ENCODE assay signal across 24 mouse cellular contexts in genomic region chr19:15736200-15736599, GRCm38 (mm10).
DNase-seq lines count a peak whose midpoint lies in the region; ATAC-seq and TF ChIP-seq lines count a peak whose summit lies in the region.
"Had no signal": no experiment of that assay in that cellular context is flagged by ENCODE, and none has a peak within 500 bp of the region (broad histone marks: within the 10 kb centered on the region; RNA-seq: fewer than 3 reads in every experiment).

No protein-coding gene starts in this region.

- H3K9me3 ChIP-seq in midbrain, embryonic 11.5 days (ENCODE audit: control insufficient read depth, low read length): no peaks in the 10 kb centered on the region
- H3K9me3 ChIP-seq in midbrain, embryonic 15.5 days: no peaks in the 10 kb centered on the region
- H3K9me3 ChIP-seq in CH12.LX (replicated peaks; ENCODE audit: low read length) (no peaks in the 10 kb centered on the region), ES-E14 (ENCODE audit: control insufficient read depth, insufficient read depth, low read depth, low read length) (no peaks in the 10 kb centered on the region), MEL (replicated peaks; ENCODE audit: insufficient read depth, low read length) (no peaks in the 10 kb centered on the region)
- H3K9me3 ChIP-seq: G1E had no signal

- in situ Hi-C loops in CH12.LX (cut with MboI; ENCODE audit: low pct_ligation_motif_present, low pct_unique_long_range_greater_than_20kb, low sequenced_read_pairs) (no loop called here), ES-E14 (cut with MboI; ENCODE audit: low sequenced_read_pairs in 2 of 2, unreplicated experiment in 2 of 2) (no loop called here)

- no peak overlapping the region for H3K4me2 ChIP-seq in midbrain, embryonic 11.5 days
- H3K4me2 ChIP-seq in midbrain, embryonic 15.5 days: no peak overlapping the region
- H3K4me2 ChIP-seq in CH12.LX (ENCODE audit: insufficient read depth, low read depth, poor library complexity, severe bottlenecking): no peak overlapping the region

- DNase-seq in midbrain, embryonic 11.5 days (ENCODE audit: low spot score, missing footprints): peak; percentile 37
- DNase-seq in CH12.LX (ENCODE audit: extremely low read depth) (no peak), ES-E14 (ENCODE audit: low read depth, low spot score) (no peak), MEL (ENCODE audit: low read depth, low spot score) (no peak)
- no peak for DNase-seq in testis, postnatal 14 days (ENCODE audit: low spot score)
- DNase-seq in gastrocnemius, postnatal 10 days: no peak
- DNase-seq in thymus, postnatal 4 days: no peak
- DNase-seq: adrenal gland, adult 2 months; adrenal gland, adult 8-10 months; adrenal gland, postnatal 10 days; adrenal gland, postnatal 14 days; adrenal gland, postnatal 25 days; adrenal gland, postnatal 36 days; B cell, adult 2 months; cerebellum, adult 11 months; cerebellum, adult 11-12 months; cerebellum, adult 18-20 months; cerebellum, adult 2 months; cerebellum, adult 8-10 months had no signal

- TF ChIP-seq CTCF in CH12.LX (conservative IDR thresholded peaks at IDR 0.05 in 1 of 2, IDR thresholded peaks at IDR 0.05 in 1 of 2; ENCODE audit: low read depth in 2 of 2, low read length in 2 of 2) (no peak), MEL (IDR thresholded peaks at IDR 0.05 in 2 of 3, conservative IDR thresholded peaks at IDR 0.05 in 1 of 3; ENCODE audit: control insufficient read depth in 1 of 3, insufficient read depth in 1 of 3, low read depth in 2 of 3, low read length in 3 of 3, poor library complexity in 1 of 3, severe bottlenecking in 1 of 3) (no peak)

- H3K4me3 ChIP-seq in midbrain, embryonic 11.5 days (ENCODE audit: low read depth, low read length): no peak overlapping the region
- H3K4me3 ChIP-seq in midbrain, embryonic 15.5 days: no peak overlapping the region
- H3K4me3 ChIP-seq in CH12.LX (replicated peaks in 1 of 3; ENCODE audit: low read depth in 2 of 3, low read length in 2 of 3, poor library complexity in 1 of 3) (no peak overlapping the region), ES-E14 (ENCODE audit: insufficient read depth in 1 of 2, low read depth in 1 of 2, low read length in 2 of 2, poor library complexity in 1 of 2, severe bottlenecking in 1 of 2) (no peak overlapping the region), MEL (ENCODE audit: control insufficient read depth in 1 of 2, insufficient read depth in 1 of 2, low read depth in 2 of 2, low read length in 2 of 2) (no peak overlapping the region)

- 76% methylated on average over 2 of the region's 2 CpGs for WGBS in midbrain, embryonic 11.5 days
- 80% methylated on average over 2 of the region's 2 CpGs for WGBS in midbrain, embryonic 15.5 days

- TF ChIP-seq POLR2A in CH12.LX (IDR thresholded peaks at IDR 0.05; ENCODE audit: low read depth, low read length): no peak
- no peak for TF ChIP-seq POLR2A in MEL (IDR thresholded peaks at IDR 0.05; ENCODE audit: control insufficient read depth in 1 of 2, insufficient read depth in 1 of 2, low read depth in 1 of 2, low read length in 2 of 2, poor library complexity in 1 of 2)

- H3K79me2 ChIP-seq in CH12.LX (replicated peaks; ENCODE audit: control insufficient read depth, extremely low read depth, insufficient read depth, poor library complexity, severe bottlenecking): no peaks in the 10 kb centered on the region
- no peaks in the 10 kb centered on the region for H3K79me2 ChIP-seq in MEL (ENCODE audit: control insufficient read depth, insufficient read depth, low read length, poor library complexity)

- no peak overlapping the region for H3K9ac ChIP-seq in midbrain, embryonic 11.5 days (ENCODE audit: low read length)
- no peak overlapping the region for H3K9ac ChIP-seq in midbrain, embryonic 15.5 days
- H3K9ac ChIP-seq in CH12.LX (ENCODE audit: insufficient read depth, low read depth): no peak overlapping the region
- no peak overlapping the region for H3K9ac ChIP-seq in ES-E14 (ENCODE audit: insufficient read depth, low read depth, low read length, poor library complexity, severe bottlenecking)
- no peak overlapping the region for H3K9ac ChIP-seq in MEL (ENCODE audit: control insufficient read depth, low read depth, low read length, poor library complexity, severe bottlenecking)

- H3K27me3 ChIP-seq in midbrain, embryonic 11.5 days (ENCODE audit: control insufficient read depth, insufficient read depth, low read length): no peaks in the 10 kb centered on the region
- no peaks in the 10 kb centered on the region for H3K27me3 ChIP-seq in midbrain, embryonic 15.5 days (replicated peaks)
- H3K27me3 ChIP-seq in CH12.LX (replicated peaks) (no peaks in the 10 kb centered on the region), MEL (ENCODE audit: control insufficient read depth in 1 of 2, insufficient read depth in 2 of 2, low read length in 2 of 2) (peaks cover 1% of the 10 kb centered on the region in 2 experiments; a peak in 2 of 4 replicates)

- TF ChIP-seq EP300 in CH12.LX (IDR thresholded peaks at IDR 0.05; ENCODE audit: low read length): no peak
- no peak for TF ChIP-seq EP300 in MEL (IDR thresholded peaks at IDR 0.05; ENCODE audit: low read depth in 1 of 2, low read length in 2 of 2)

- TF ChIP-seq RAD21 in CH12.LX (IDR thresholded peaks at IDR 0.05; ENCODE audit: low read depth, low read length) (no peak), MEL (IDR thresholded peaks at IDR 0.05; ENCODE audit: low read depth, low read length) (no peak)

- no peaks in the 10 kb centered on the region for H3K36me3 ChIP-seq in midbrain, embryonic 11.5 days (ENCODE audit: control insufficient read depth, insufficient read depth, low read length)
- no peaks in the 10 kb centered on the region for H3K36me3 ChIP-seq in midbrain, embryonic 15.5 days (replicated peaks)
- H3K36me3 ChIP-seq in CH12.LX (replicated peaks in 1 of 2; ENCODE audit: control insufficient read depth in 1 of 2, insufficient read depth in 1 of 2, low read length in 1 of 2): no peaks in the 10 kb centered on the region
- no peaks in the 10 kb centered on the region for H3K36me3 ChIP-seq in ES-E14 (ENCODE audit: control insufficient read depth, insufficient read depth, low read length, poor library complexity, severe bottlenecking)
- no peaks in the 10 kb centered on the region for H3K36me3 ChIP-seq in MEL (ENCODE audit: control insufficient read depth in 1 of 2, insufficient read depth in 2 of 2, low read length in 2 of 2)
- H3K36me3 ChIP-seq: G1E had no signal

- no peak for ATAC-seq in midbrain, embryonic 11.5 days (ENCODE audit: low FRiP score)
- no peak for ATAC-seq in midbrain, embryonic 15.5 days (replicated peaks)
- ATAC-seq: activated CD4-positive, CD25-positive, alpha-beta regulatory T cell, adult 4 months; CD4-positive, CD25-positive, alpha-beta regulatory T cell, adult 4 months; Patski had no signal

- dilution Hi-C loops in CH12.LX (cut with MboI; ENCODE audit: extremely low pct_ligation_motif_present, extremely low pct_unique_long_range_greater_than_20kb, low sequenced_read_pairs): no loop called here

- no peak overlapping the region for H3K27ac ChIP-seq in midbrain, embryonic 11.5 days (ENCODE audit: low read depth, low read length)
- no peak overlapping the region for H3K27ac ChIP-seq in midbrain, embryonic 15.5 days
- no peak overlapping the region for H3K27ac ChIP-seq in CH12.LX (ENCODE audit: insufficient read depth, low read depth)
- no peak overlapping the region for H3K27ac ChIP-seq in ES-E14 (ENCODE audit: insufficient read depth, low read depth, low read length, poor library complexity, severe bottlenecking)
- no peak overlapping the region for H3K27ac ChIP-seq in MEL (ENCODE audit: control insufficient read depth, low read depth, low read length)

- H3K4me1 ChIP-seq in midbrain, embryonic 11.5 days (ENCODE audit: control insufficient read depth, insufficient read depth, low read length): no peaks in the 10 kb centered on the region
- no peaks in the 10 kb centered on the region for H3K4me1 ChIP-seq in midbrain, embryonic 15.5 days
- no peaks in the 10 kb centered on the region for H3K4me1 ChIP-seq in CH12.LX (ENCODE audit: control insufficient read depth in 1 of 2, insufficient read depth in 2 of 2)
- H3K4me1 ChIP-seq in ES-E14 (ENCODE audit: control insufficient read depth in 2 of 2, insufficient read depth in 2 of 2, low read length in 2 of 2, poor library complexity in 1 of 2): no peaks in the 10 kb centered on the region
- H3K4me1 ChIP-seq in MEL (ENCODE audit: control insufficient read depth in 1 of 2, insufficient read depth in 2 of 2, low read length in 2 of 2): no peaks in the 10 kb centered on the region

TF ChIP-seq in CH12.LX, 34 proteins besides CTCF, POLR2A, EP300 and RAD21:
- TF ChIP-seq MAFK (IDR thresholded peaks at IDR 0.05; ENCODE audit: insufficient replicate concordance, low read length) (peak; percentile 86), ETS1 (conservative IDR thresholded peaks at IDR 0.05; ENCODE audit: low read depth, low read length) (no peak)

TF ChIP-seq in ES-E14, 5 proteins besides CTCF, POLR2A, EP300 and RAD21:
- TF ChIP-seq ZNF384 (IDR thresholded peaks at IDR 0.05; ENCODE audit: low read depth, low read length): no peak
- peak; percentile 86 for TF ChIP-seq MAFK (IDR thresholded peaks at IDR 0.05; ENCODE audit: insufficient read depth, low read depth, low read length)
- no peak for TF ChIP-seq CHD2 (IDR thresholded peaks at IDR 0.05; ENCODE audit: low read depth, low read length)

TF ChIP-seq in MEL, 35 proteins besides CTCF, POLR2A, EP300 and RAD21:
- no peak for TF ChIP-seq TAL1 (IDR thresholded peaks at IDR 0.05; ENCODE audit: low read length)
- TF ChIP-seq MAFK (IDR thresholded peaks at IDR 0.05; ENCODE audit: borderline replicate concordance, low read depth, low read length): peak; percentile 63; the same call in 1 of the 2 replicates
TF ChIP-seq in MEL: peak in this region for 1.
